Mouse (Mus musculus) cerebellum, adult 2 months (tissue): ENCODE measurements around the gene Cfl1. TPM values are rescaled to one million over a fixed set of nuclear protein-coding genes. Genes with fewer than 3 reads are reported as not detected.

ENCODE experiments used
- DNase-seq, 2 experiments: peaks; one replicate each; pipeline ENCODE4 v3.0.0; 2021
- H3K27ac ChIP-seq: fragments of 200-500 bp; 2 replicates; pipeline ENCODE4 v1.5.1; 2012; ENCODE audit warnings: low read length, control low read depth, inconsistent platforms; ENCODE audit not compliant: insufficient read depth
- H3K27me3 ChIP-seq: fragments of 200-500 bp; 2 replicates; pipeline ENCODE4 v1.6.1; 2012; ENCODE audit warnings: inconsistent platforms, mild to moderate bottlenecking, low read length, moderate library complexity; ENCODE audit not compliant: control insufficient read depth, insufficient read depth
- H3K4me1 ChIP-seq: fragments of 200-500 bp; 2 replicates; pipeline ENCODE4 v1.6.1; 2011; ENCODE audit warnings: low read length; ENCODE audit not compliant: control insufficient read depth, insufficient read depth
- H3K4me3 ChIP-seq: fragments of 200-500 bp; replicated peaks from 2 replicates; pipeline ENCODE3; 2011; ENCODE audit warnings: mild to moderate bottlenecking, low read depth, low read length, control low read depth; ENCODE audit not compliant: insufficient read depth
- CTCF ChIP-seq: fragments of 200-500 bp; IDR thresholded peaks from 2 replicates; pipeline ENCODE4 v1.5.1; 2011; ENCODE audit warnings: low read depth, mild to moderate bottlenecking, control low read depth, low read length, moderate library complexity, borderline replicate concordance; ENCODE audit not compliant: insufficient read depth
- POLR2A ChIP-seq: fragments of 200-500 bp; IDR thresholded peaks from 2 replicates; pipeline ENCODE4 v1.6.1; 2011; ENCODE audit warnings: low read length, control low read depth, borderline replicate concordance; ENCODE audit not compliant: insufficient read depth
- WGBS: fragments of 180-500 bp; shearing (Covaris S2); methylation state at CpG from one replicate; pipeline ENCODE4 v1.1.7; 2018; 5-methylcytosine and 5-hydroxymethylcytosine counted together
- polyA plus RNA-seq: library from polyadenylated mRNA; depleted of rRNA; stranded (reverse); fragments of >200 nt; gene quantifications from 2 replicates; pipeline ENCODE4 v1.2.3, GENCODE M21; 2012

Gene Cfl1
- polyA plus RNA-seq, 1 experiment = 1,193 TPM

DNA sequence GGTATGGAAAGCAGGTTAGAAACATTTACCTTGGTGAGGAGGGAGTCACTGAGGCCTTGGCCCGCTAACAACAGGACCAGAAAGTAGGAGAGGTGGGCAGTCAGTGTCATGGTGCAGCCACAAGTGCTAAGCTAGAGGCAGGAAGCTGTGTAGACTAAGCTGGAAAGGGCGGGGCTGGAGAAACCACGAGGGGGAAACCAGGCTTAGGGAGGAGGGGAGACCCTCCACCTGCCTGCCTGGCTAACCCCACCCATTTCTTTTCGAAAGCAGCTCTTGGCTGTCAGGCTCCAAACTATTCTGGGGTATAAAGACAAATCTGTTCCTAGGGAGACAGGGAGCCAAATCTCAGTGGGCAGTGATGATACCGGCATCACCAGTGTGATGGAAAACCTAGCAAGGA is 21.9 kb upstream of the Cfl1 start, which contains the start of gene Ctsw:
Gene Ctsw (minus strand): TSS at position 134 of the 400 bp plus-strand sequence.
- H3K27me3 ChIP-seq = no peaks in the 10 kb centered on the region
- 43% methylated on average over 5 of the region's 5 CpGs for WGBS
- no peak within 1 kb of the TSS for H3K4me3 ChIP-seq
- peaks cover 10% of the 10 kb centered on the region for H3K4me1 ChIP-seq
- DNase-seq = no peak
- no peak within 1 kb of the TSS for H3K27ac ChIP-seq
- TF ChIP-seq POLR2A (no peak), CTCF (no peak)

DNA sequence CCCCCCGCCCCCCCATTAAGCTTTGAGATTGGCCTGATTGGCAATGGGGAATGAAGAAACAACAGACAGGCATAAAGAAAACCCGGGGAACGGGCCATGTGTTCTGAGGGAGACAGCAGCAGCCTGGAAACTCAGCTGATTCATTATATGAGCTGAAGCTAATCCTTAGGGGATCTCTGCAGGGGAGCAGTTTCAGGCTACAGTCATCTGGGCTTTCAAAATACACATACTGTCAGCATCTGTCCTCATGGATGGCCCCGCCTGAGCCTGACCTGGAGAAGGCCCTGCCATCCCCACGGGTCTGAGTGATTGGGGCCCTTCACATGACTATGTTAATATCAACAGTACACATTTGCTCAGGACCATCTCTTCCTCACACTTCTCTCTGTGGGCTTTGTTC is 18.4 kb upstream of the Cfl1 start:
- H3K4me3 ChIP-seq = no peak overlapping the region
- H3K27ac ChIP-seq = no peak overlapping the region
- TF ChIP-seq CTCF (no peak), POLR2A (no peak)
- DNase-seq = no peak
- WGBS = 50% methylated on average over 5 of the region's 5 CpGs
- H3K4me1 ChIP-seq = peaks cover 15% of the 10 kb centered on the region
- no peaks in the 10 kb centered on the region for H3K27me3 ChIP-seq

GRCm38 (mm10) chr19:5472857-5473256 is 17.4 kb upstream of the Cfl1 start:
- TF ChIP-seq POLR2A = no peak
- no peak for TF ChIP-seq CTCF
- H3K27ac ChIP-seq = no peak overlapping the region
- H3K27me3 ChIP-seq = no peaks in the 10 kb centered on the region
- 89% methylated on average over 3 of the region's 3 CpGs for WGBS
- DNase-seq = no peak
- H3K4me3 ChIP-seq = no peak overlapping the region
- peaks cover 25% of the 10 kb centered on the region for H3K4me1 ChIP-seq

DNA sequence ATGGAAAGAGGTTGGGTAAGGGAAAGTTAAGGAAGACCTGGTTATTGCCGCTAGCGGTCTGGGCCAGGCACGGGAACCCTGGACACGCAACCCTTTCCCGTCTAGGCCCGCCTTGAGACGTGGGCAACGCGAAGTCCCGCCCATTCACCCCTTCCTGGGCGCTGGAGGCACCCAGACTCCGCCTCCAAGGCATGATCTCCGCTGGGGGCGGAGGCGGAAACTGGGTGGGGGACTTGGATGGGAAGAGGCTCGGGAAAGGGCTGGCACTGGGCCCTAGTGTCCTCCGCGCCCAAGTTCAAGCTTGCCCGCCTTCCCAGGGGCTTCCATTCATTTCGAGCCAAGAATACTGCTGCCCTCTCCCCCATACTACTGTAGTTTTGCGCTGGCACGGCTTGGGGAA is 16.5 kb upstream of the Cfl1 start, which contains the start of gene Efemp2:
Gene Efemp2 (plus strand): TSS at position 235 of the 400 bp plus-strand sequence.
- no peak for TF ChIP-seq POLR2A
- no peak for TF ChIP-seq CTCF
- Histone ChIP-seq H3K4me1 (peaks cover 27% of the 10 kb centered on the region), H3K27ac (peak within 1 kb of the TSS; percentile 92), H3K4me3 (peak within 1 kb of the TSS; percentile 62), H3K27me3 (no peaks in the 10 kb centered on the region)
- DNase-seq = peak; percentile 66 to 70
- WGBS = 13% methylated on average over 22 of the region's 22 CpGs

GRCm38 (mm10) chr19:5474281-5475068 is 15.8 kb upstream of the Cfl1 start:
- Histone ChIP-seq H3K27me3 (no peaks in the 10 kb centered on the region), H3K4me1 (peaks cover 27% of the 10 kb centered on the region), H3K27ac (peak overlapping the region; percentile 92), H3K4me3 (peak overlapping the region; percentile 62)
- no peak for TF ChIP-seq CTCF
- no peak for TF ChIP-seq POLR2A
- 2% methylated on average over 51 of the region's 68 CpGs for WGBS
- peak; percentile 67 to 71 for DNase-seq

DNA sequence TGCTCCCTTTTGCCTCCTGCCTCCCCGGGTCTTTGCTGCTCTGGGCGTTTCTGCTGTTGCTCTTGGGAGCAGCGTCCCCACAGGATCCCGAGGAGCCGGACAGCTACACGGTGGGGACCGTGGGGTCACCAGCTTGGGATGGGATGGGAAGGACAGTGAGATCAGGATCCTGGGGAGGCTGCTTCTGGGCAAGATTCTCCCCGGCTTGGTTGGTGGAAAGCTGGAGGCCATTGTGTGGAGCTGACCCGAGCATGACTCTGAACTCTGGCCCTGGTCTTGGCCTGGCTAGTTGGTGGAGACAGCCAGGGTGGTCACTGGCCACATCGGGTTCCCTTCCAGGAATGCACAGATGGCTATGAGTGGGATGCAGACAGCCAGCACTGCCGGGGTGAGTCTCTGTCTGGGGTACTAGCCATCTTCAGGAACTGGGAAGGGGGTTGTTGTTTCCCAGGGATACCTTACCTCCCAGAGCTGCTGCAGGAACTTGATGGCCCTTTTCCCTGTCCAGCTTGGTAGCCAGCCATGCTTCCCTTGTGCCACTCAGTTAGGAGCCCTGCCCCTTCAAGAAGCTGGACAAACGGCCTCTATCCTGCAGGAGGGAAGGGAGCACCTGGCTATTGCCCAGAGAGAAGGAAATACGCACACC is 15.1 kb upstream of the Cfl1 start:
- WGBS = 4% methylated on average over 13 of the region's 13 CpGs
- DNase-seq = peak; percentile 65 to 72
- peak overlapping the region; percentile 92 for H3K27ac ChIP-seq
- peak overlapping the region; percentile 60 for H3K4me3 ChIP-seq
- TF ChIP-seq POLR2A (no peak), CTCF (no peak)
- no peaks in the 10 kb centered on the region for H3K27me3 ChIP-seq
- H3K4me1 ChIP-seq = peaks cover 27% of the 10 kb centered on the region

DNA sequence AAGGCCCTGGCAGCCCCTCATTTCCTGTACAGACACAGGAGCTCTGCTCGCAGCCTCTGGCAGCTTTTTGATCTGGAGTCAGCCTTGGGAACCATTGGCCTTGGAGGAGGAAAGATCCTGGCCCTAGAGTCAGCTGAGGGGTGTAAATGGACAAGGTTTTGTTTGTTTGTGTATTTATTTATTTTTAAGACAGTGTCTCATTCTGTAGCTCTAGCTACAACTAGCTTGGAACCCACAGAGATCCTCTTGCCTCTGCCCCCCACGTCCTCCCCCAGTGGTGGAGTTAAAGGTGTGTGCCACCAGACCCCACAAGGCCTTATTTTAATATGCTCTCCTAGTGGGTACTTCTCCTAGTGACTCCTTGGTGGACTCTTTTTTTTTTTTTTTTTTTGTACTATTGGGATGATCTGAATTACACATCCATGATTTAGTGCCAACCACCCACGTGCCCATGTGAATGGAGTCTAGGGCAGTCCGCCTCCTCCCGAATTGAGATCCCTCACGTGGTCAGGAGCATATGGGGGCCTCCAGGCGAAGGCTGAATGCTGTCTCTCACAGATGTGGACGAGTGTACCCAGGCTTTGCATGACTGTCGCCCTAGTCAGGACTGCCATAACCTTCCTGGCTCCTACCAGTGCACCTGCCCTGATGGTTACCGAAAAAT is 13.1 kb upstream of the Cfl1 start:
- TF ChIP-seq POLR2A (no peak), CTCF (no peak)
- DNase-seq = peak; percentile 45 to 54
- H3K4me1 ChIP-seq = peaks cover 27% of the 10 kb centered on the region
- H3K4me3 ChIP-seq = no peak overlapping the region
- 45% methylated on average over 10 of the region's 10 CpGs for WGBS
- no peaks in the 10 kb centered on the region for H3K27me3 ChIP-seq
- H3K27ac ChIP-seq = peak overlapping the region; percentile 33; the same call in 1 of the 2 replicates
